Mouse (Mus musculus): ENCODE data around the gene Grik3. TPM values are rescaled to one million over a fixed set of nuclear protein-coding genes. Genes with fewer than 3 reads are reported as not detected.
A peak's percentile ranks its signal among the peaks of the same experiment; 100 is the strongest.

Gene Grik3
- 10 to 100 TPM; 23.4 to 29.3 TPM for total RNA-seq (2021)
- long read RNA-seq, full-length matches to known transcripts = 1 of 16 reads
- long read RNA-seq, partial matches to known transcripts = 0 of 16 reads
- long read RNA-seq, other reads (novel, unspliced or antisense) = 15 of 16 reads

DNA sequence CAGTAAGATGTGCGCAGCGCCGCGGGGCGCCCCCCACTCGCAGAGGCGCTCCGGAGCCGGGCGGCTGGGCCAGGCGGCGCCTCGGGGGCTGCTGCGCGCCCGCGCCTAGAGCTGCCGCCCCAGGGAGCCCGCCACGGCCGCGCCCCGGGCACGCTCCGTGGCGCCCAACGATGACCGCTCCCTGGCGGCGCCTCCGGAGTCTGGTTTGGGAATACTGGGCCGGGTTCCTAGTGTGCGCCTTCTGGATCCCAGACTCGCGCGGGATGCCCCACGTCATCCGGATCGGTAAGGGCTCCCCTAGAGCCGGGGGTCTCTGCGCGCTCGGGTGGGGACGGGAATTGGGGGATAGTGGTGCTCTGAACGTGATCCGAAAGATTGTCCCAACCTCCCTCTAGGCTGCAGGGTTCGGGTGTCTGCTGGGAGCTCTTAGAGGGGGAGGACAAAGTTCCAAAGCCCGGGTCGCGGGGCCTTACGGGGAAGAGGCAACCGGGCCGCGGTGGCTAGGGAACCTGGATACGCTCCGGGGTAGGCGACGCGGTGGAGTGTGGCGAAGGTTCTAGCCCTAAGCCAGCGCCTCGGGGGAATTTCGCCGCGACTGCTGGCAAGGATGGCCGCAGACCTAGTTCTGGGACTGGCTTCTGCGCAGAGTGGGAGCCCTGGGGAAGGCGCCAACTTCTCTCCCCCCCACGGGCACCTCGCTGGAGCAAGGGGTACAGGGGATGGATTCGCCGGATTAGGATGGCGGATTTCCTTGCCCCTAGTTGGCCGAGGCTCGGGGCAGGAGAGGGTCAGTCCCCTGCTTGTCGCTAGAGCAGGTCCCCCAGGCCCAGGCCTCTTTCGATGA lies at the start of gene Grik3:
Gene Grik3, plus strand, starts transcription at position 40 of the 844 bp plus-strand sequence.
- no peak for DNase-seq (ENCODE audit: low spot score in 2 of 2)

DNA sequence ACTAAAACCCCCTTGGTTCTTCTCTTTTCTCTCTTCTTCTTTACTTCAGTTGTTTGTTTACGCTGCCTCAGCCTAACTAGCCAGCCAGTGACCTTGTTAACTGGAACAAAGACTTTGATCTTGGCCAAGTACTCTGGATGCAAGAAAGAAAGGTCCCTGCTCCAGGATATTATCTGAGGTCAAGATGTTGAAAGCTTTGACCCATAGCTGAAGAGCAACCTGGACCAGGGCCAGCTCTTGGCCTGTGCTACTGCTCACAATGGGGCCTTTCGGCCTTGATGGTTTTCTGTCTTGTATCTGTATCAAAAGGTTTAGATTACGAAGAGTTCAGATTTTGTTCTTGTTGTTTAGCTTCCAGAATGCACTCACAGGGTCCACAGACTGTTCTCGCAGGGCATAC lies 48.7 kb upstream of the Grik3 start:
- DNase-seq (ENCODE audit: low spot score in 2 of 2) = no peak

DNA sequence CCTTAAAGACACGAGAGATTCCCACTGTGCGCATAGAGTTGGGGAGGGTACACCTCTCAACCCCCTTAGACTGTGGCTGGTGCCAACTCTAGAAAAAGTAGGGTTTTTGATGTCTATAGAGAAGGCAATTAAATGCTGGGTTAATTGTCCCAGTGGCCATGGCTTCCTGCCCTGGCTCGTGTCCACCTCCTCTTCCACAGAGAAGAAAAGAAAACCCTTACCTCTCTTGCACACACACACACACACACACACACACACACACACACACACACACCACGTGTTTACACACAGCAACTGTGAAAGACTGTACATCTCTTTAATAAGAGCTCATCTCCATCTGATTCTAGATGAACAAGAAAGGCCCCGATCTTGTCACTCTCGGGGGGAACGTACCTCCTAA lies 46.1 kb upstream of the Grik3 start:
- DNase-seq (ENCODE audit: low spot score in 2 of 2) = no peak

DNA sequence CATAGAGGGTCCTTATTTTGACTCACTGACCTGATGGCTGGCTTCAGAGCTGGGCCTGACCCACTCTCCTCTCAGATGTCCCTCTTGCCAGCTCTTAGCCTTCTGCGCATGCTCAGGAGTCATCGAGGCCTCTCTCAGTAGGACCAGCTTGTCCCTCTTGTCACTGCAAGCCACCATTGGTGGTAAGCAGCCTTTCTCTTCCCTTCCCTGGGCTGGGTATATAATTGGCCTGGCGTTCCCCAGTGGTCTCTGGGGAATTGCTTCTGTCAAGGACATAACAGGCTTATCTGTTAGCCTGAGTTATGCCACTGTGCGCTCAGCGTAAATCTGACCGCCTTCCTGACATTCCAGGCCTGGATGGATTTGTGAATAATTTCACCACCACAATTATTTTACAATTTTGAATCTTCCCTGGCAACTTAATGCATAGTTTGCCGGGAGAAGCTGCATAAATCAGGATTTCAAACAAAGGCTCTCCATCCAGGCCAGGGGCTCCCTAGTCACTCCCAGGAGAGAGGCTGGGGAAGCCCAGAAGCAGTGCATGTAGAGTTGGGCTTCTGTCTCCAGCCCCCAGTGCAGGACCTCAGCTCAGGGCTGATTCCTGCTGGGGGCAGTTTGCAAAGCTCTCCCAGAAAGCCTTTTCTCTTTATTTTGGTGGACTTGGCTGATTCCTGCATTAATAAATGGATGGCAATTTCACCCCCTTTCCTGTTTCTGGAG lies 39.7 kb upstream of the Grik3 start:
- DNase-seq (ENCODE audit: low spot score in 2 of 2) = no peak

- DNase-seq (ENCODE audit: low spot score in 2 of 2) = no peak
Measured at GRCm38 (mm10) chr4:125451821-125452220, 38.7 kb upstream of the Grik3 start.

GRCm38 (mm10) chr4:125456506-125456905 lies 34.0 kb upstream of the Grik3 start:
- DNase-seq (ENCODE audit: low spot score in 2 of 2) = no peak

GRCm38 (mm10) chr4:125457152-125458093 lies 33.1 kb upstream of the Grik3 start:
- no peak for DNase-seq (ENCODE audit: low spot score in 2 of 2)

DNA sequence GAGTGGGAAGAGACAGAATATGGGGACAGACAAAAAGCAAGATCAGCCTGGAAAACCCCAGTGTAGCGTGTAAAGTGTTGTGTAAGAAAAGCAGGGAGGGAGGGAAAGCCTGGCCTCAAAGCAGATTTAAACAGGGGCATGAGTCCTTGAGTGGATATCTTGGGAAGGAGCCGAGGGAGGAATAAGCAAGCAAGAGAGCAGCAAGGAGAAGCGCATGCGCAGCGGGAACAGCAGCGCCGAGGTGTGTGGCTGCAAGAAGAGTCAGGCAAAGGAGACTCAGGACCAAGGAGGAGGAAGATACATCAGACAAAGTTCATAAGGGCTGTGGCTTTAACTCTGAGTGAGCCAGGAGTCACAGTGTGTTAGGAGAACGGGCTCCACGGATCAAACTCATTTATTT lies 30.7 kb upstream of the Grik3 start:
- DNase-seq (ENCODE audit: low spot score in 2 of 2) = no peak

GRCm38 (mm10) chr4:125469711-125470372 lies 20.7 kb upstream of the Grik3 start:
- DNase-seq (ENCODE audit: low spot score in 2 of 2) = no peak

DNA sequence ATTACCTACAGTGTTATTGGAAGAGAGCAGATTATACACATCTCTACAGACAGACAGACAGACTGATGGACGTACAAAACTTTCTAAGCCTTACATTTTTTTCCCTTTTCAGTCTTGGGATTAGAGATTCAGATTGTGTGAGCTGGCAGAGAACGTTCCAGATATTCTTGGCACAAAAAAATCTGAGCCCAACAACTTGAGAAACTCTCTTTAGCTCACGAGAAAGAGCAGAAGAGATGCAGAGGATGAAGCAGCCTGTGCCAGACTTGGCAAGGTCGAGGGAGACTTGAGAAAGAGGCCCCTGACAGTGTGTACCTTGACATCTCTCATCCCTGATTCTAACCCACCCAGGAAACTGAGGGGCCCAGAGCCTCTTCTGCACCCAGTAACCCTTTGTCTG lies 15.6 kb upstream of the Grik3 start:
- DNase-seq (ENCODE audit: low spot score in 2 of 2) = no peak

GRCm38 (mm10) chr4:125478071-125478470 lies 12.4 kb upstream of the Grik3 start:
- DNase-seq (ENCODE audit: low spot score in 2 of 2) = peak; percentile 64 to 75

GRCm38 (mm10) chr4:125481256-125481655 lies 9.2 kb upstream of the Grik3 start:
- no peak for DNase-seq (ENCODE audit: low spot score in 2 of 2)

GRCm38 (mm10) chr4:125484131-125484530 lies 6.4 kb upstream of the Grik3 start:
- no peak for DNase-seq (ENCODE audit: low spot score in 2 of 2)

DNA sequence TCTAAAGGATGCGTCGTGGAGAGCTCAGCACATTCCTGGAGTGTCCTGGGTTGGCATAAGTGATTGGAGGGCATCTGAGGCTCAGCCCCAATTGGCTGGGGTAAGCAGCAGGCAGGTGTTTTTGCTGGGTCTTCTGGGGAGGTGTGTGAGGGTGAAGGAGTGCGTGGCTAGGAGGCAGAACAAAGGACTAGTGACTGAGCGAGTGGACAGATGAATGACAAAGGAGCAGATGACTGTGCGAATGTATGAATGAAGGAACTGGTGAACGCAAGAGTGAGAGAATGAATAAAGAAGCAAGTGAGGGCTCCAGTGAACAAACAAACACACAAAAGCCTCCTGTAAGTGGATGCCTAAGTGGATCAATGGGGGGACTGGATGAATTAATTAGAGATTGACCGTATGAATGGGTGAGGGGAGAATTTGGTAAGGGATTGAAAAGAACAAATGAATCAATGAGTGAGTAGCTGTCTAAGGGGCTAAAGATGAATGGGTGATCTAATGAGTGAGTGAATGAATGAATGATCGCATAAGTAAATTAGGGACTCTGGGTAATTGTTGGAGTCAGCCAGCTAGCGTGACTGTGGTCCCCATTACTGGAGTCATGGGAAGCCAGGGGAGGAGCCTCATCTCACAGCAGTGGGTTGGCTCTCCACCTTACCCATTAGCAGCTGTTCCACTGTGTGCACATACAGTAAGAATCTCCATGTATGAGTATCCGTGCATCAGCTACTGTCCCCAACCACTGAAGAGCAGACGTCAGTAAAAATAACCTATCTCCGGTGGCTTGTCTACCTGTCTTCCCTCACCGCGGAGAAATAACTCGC lies 4.9 kb upstream of the Grik3 start:
- DNase-seq (ENCODE audit: low spot score in 2 of 2) = no peak

DNA sequence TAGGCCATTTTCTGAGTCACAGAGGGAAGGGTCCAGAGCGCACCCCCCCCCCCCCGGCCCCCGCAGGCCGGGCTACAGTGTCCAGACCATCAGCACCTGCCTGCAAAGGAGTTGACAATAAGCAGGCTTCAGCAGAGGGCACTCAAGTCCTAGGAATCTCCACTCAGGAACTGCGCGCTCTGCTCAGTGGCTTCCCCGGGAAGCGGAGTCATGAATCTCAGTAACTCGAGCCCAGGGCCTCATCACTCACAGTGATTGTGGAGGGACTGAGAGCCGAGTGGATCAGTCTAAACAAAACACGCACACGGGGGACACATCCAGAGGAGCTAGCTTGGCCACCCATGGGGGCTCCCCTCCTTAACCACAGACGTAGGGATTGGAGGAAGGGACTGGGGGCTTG lies 3.9 kb upstream of the Grik3 start:
- peak in 1 of 2 experiments; percentile 56 for DNase-seq (ENCODE audit: low spot score in 2 of 2)

DNA sequence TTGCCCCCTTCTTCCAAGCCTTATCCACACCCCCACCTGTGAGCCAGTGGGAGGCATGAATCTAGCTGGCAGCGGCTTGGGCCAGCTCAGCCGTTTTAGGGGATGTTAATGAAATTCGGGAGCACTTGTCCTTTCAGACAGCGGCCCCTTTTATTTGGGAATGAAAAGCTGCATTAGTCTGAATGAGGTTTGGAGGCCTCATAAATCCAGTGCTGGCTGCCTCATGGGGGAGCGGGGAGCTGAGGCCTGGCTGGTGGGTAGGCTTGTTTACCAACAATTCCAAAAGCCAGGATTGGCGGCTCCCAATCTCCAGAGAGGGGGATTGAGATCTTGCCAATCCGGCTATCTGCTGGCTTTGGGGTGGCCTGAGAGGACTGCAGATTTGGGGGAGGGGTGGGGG lies 3.5 kb upstream of the Grik3 start:
- no peak for DNase-seq (ENCODE audit: low spot score in 2 of 2)

GRCm38 (mm10) chr4:125488796-125489637 lies 1.5 kb upstream of the Grik3 start:
- DNase-seq (ENCODE audit: low spot score in 2 of 2) = no peak

DNA sequence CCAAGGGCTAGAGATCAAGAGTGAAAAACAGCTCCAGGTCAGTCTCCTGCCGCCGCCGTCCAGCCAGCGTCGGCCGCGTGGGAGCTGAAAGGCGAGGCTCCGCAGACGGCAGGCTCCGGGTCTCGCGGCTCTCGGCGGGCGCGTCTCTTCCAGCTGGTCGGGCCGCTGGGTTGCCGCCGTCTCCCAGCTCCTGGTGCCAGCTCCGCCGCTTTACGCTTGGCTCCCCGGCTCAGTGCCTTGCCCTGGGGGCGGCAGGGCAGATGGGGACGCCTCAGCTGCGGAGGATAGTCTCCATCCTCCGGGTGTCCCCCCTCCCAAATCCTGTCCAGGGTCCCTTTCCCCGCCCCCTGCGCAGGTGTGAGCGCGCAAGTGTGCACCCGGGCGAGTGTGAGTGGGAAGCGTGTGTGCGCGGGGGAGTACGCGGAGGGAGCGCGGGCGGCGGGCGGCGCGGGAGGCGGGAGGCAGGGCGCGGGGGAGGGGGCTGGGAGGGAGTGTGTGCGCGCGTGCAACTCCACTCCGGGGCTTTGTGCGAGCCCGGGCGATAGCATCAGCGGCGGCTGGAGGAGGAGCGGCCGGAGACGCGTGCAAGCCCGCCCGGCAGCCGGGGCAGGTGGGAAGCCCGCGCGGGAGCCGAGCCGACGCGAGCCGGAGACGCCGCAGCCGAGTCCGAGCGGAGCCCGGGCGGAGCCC lies 454 bp upstream of the Grik3 start:
- peak; percentile 25 to 56 for DNase-seq (ENCODE audit: low spot score in 2 of 2)
